Mouse (Mus musculus) common myeloid progenitor, adult 5-6 weeks (primary cell): ENCODE measurements at regions not wholly inside any gene's neighbourhood (a gene's known extent, or its start where the extent isn't known, plus 50 kb on each side); places are given as distances from the start of the nearest gene placed in this dataset.

Source experiments
- ATAC-seq: replicated peaks from 2 replicates; pipeline ENCODE4 v1.8.0; 2016; ENCODE audit warnings: low read depth, mild to moderate bottlenecking, moderate TSS enrichment, inconsistent platforms; ENCODE audit not compliant: poor library complexity, severe bottlenecking

- ATAC-seq = no peak
Observed at GRCm38 (mm10) chr10:44603461-44603860, 75.2 kb upstream of the Prdm1 start.

DNA sequence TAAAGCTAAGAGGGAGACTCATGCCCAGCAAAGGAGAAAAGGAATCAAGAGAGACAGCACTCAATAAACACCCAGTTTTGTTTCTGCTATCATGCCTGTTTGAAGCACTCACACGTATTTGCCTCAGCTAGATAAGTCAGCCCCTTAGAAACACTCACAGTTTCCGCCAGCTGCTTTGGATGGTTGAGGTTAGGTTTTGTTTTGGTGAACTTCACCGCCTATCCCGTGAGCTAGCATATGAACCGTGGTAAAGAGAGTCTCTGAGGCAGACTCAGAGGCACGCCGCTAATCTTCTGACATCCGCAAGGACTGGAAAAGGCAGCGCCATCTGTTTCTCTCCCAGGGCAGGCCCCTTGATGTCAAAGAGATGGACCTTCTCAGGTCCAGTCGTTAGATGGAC lies 73.2 kb upstream of the Prdm1 start:
- ATAC-seq = no peak

DNA sequence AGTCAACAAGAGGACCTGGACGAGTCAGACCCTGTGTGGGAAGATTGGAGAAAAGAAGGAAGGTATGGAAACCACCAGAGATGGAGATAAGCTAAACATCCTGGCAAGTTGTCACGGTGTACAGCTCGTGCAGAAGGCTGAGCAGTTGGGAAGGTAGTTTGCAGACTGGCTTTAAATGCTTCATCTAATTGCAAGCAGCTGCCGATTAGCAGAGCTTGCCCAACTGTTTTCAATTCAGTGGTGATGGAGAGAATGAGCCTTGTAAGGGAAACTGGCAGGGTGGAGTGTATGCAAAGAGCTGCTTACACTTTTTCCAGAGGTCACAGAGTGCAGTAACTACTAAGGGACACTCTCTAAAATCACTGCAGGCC lies 71.6 kb upstream of the Prdm1 start:
- no peak for ATAC-seq

DNA sequence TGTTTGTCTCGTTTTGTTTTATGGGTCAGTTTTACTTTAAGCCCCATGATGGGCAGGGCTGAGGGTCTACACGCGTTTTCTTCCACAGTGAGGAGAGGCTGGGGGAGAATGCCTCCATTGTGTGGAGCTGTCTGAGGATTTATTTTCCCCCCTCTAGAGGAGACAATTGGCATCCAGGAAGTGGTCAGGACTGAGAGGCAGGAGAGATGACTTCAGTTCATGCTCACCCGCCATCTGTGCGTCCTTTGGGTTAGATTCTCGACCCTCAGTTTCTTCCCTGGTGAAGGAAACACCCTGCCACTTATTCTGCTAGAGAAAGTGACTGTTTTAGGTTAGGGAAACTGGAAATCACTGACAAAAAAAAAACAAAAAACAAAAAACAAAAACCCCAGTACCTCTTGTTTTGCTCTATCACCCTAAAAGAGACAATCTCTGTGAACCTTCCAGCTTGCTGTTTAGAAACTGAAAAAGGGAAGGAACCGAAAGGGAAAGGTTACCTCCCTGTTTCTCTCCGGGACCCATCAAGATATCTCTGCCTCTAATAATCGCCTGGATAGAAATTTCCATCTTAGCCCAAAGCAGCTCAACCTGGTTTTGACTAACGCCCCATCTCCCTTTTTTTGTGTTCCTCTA lies 71.1 kb upstream of the Prdm1 start:
- peak; percentile 50; the same call in 1 of the 2 replicates for ATAC-seq

DNA sequence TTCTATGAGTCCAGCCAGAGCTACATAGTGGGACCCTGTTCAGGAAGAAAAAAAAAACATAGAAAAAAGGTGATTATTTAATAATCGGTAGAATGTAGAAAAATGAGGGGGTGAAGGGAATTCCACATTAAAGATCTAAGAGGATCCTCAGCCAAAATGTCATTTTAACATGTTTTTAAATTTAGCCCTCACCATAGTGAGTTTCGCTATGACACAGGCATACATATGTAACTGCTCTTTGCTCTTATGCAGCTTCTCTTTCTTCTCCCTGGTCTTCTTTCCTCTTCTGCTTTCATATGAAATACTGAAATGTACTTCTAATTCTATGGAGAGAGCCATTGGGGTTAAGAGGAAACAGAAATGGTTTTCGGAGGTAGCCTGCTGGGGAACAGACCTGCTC lies 70.3 kb upstream of the Prdm1 start:
- no peak; the same call in 1 of the 2 replicates for ATAC-seq

GRCm38 (mm10) chr10:44595932-44596331 lies 67.6 kb upstream of the Prdm1 start:
- 0 out of 2 replicates have a peak, but pooled peaks have one; percentile 40 for ATAC-seq

DNA sequence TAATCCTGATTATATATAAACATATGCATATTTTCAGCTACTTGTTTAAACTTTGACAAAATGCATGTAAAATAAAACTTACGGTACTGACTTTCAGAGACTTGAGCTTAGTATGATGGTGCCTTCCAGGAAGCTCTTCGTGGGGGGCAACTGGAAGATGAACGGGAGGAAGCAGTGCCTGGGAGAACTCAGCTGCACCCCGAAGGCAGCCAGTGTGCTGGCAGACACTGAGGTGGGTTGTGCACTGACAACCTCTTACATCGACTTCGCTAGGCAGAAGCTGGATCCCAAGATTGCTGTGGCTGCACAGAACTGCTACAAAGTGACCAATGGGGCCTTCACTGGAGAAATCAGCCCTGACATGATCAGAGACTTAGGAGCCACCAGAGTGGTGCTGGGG lies 61.5 kb upstream of the Prdm1 start:
- no peak for ATAC-seq

- ATAC-seq = peak; percentile 96
Observed at GRCm38 (mm10) chr10:44589352-44589751, 61.1 kb upstream of the Prdm1 start.

- no peak for ATAC-seq
Observed at GRCm38 (mm10) chr10:44582736-44583135, 54.4 kb upstream of the Prdm1 start.
